Mouse (Mus musculus): Measurements from ENCODE around the gene Higd1a. TPM values are rescaled to one million over a fixed set of nuclear protein-coding genes. Genes with fewer than 3 reads are reported as not detected.

Gene Higd1a
- polyA plus RNA-seq, 1 experiment from 2014 or later, result 317 TPM

DNA sequence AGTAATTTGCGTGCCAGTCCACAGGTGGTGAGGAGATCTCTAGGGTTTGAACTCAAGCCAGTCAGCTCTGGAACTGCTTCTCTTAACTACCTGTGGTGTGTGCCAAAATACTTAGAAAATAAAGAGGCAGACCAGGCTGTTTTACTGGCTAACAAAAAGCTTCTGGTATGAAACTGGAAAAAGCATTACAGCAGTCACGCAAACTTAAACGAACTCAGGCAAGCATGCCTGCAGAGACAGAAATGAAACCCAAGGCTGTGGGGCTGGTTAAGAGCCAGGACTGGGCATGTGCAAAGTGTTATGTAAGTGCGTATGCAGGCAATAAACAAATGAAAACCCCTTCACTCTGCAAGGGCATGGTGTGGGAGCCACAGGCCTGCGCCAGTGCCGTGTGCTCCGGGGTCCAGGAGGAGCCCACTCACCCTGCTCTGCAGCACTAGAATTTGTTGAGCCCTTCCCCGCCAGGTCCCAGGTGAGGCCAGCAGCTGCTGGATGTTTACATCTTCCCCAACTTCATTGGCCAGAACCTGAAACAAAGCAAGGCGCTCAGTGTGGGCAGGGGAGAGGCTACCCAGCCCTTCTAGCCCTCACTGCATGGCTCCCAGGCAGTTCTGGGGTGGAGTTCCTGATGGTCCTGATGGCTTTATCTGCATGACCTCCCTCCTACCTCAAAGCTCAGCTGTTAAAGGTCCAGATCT is 38.9 kb downstream of the Higd1a start:
- 0 out of 2 replicates have a peak overlapping the region, but pooled peaks have one; percentile 3 for H3K27ac ChIP-seq (ENCODE audit: low read length)
- no peak overlapping the region for H3K4me2 ChIP-seq (ENCODE audit: low read depth, low read length)
- no peaks in the 10 kb centered on the region for H3K9me3 ChIP-seq (replicated peaks; ENCODE audit: control insufficient read depth, low read length)
- ATAC-seq (ENCODE audit: insufficient read depth, low FRiP score), result peak; percentile 17; the same call in 1 of the 2 replicates
- no peak overlapping the region for H3K4me3 ChIP-seq (replicated peaks; ENCODE audit: low read length)
- H3K27me3 ChIP-seq (ENCODE audit: control insufficient read depth, insufficient read depth, low read length), result no peaks in the 10 kb centered on the region
- H3K9ac ChIP-seq (ENCODE audit: low read length), result no peak overlapping the region
- H3K4me1 ChIP-seq (ENCODE audit: control insufficient read depth, insufficient read depth, low read length), result no peaks in the 10 kb centered on the region; the same call in 1 of the 2 replicates
- 44% methylated on average over 9 of the region's 9 CpGs for WGBS
- no peaks in the 10 kb centered on the region for H3K36me3 ChIP-seq (ENCODE audit: control insufficient read depth, insufficient read depth, low read length)

DNA sequence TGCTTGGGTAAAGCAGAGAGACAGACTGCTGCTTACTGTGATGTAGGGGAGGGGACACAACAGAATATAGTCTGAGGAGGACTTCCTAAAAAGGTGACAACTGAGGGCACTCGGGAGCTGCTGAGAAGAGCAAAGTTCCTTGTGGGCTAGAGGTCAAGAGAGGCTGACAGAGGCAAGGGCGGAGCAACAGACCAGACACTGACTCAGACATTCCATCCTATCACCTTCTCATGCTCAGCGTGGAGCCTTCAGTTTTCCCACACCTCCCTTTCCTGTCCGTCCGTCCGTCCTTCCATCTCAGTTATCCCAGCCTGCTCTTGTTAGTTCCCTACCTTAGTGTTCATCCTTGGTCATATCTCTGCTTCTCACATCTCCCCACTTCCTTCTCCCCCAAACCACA is 43.0 kb downstream of the Higd1a start:
- Histone ChIP-seq H3K36me3 (ENCODE audit: control insufficient read depth, insufficient read depth, low read length) (no peaks in the 10 kb centered on the region), H3K4me3 (replicated peaks; ENCODE audit: low read length) (no peak overlapping the region), H3K9ac (ENCODE audit: low read length) (no peak overlapping the region), H3K27ac (ENCODE audit: low read length) (no peak overlapping the region), H3K4me1 (ENCODE audit: control insufficient read depth, insufficient read depth, low read length) (peaks cover 3% of the 10 kb centered on the region), H3K27me3 (ENCODE audit: control insufficient read depth, insufficient read depth, low read length) (no peaks in the 10 kb centered on the region), H3K9me3 (replicated peaks; ENCODE audit: control insufficient read depth, low read length) (no peaks in the 10 kb centered on the region), H3K4me2 (ENCODE audit: low read depth, low read length) (no peak overlapping the region)
- WGBS, result 56% methylated on average over 6 of the region's 6 CpGs
- ATAC-seq (ENCODE audit: insufficient read depth, low FRiP score), result no peak

DNA sequence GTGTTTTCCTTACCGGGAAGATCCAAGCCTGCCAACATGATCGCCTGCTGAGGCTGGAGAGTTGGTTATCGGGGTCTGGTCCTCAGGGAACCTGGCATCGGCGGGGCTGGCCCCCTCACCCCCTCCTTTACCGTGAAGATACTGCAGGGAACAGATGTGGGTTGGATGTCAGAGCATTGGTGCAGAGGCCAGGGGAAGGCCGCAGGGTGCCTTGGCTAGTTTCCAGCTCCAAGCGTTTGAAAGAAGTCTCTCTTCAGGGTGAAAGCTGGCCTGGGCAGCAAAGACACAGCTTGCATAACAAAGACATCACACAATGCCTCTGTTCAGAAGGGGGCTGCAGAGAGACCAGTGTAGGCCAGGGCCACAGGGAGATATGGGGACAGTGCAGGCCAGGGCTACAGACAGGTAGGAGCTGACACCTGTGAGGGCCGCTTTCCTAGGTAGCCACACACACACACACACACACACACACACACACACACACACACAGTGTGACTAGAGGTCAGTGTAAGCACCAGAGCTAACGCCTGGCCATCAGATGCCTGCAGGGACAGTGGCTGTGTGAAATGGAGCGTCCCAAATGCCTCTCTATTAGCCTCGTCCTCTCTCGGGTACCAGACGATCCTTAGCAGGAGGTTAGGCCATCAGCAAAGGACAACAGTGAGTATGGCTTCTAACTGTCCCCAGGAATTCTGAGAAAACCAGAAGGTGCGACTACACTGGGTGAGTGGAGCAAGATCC is 47.9 kb downstream of the Higd1a start:
- Histone ChIP-seq H3K36me3 (ENCODE audit: control insufficient read depth, insufficient read depth, low read length) (no peaks in the 10 kb centered on the region), H3K9me3 (replicated peaks; ENCODE audit: control insufficient read depth, low read length) (no peaks in the 10 kb centered on the region), H3K4me1 (ENCODE audit: control insufficient read depth, insufficient read depth, low read length) (peaks cover 7% of the 10 kb centered on the region), H3K27ac (ENCODE audit: low read length) (no peak overlapping the region), H3K4me3 (replicated peaks; ENCODE audit: low read length) (no peak overlapping the region), H3K27me3 (ENCODE audit: control insufficient read depth, insufficient read depth, low read length) (no peaks in the 10 kb centered on the region), H3K9ac (ENCODE audit: low read length) (0 out of 2 replicates have a peak overlapping the region, but pooled peaks have one; percentile 2), H3K4me2 (ENCODE audit: low read depth, low read length) (peak overlapping the region; percentile 17; the same call in 1 of the 2 replicates)
- peak; percentile 44; the same call in 1 of the 2 replicates for ATAC-seq (ENCODE audit: insufficient read depth, low FRiP score)
- WGBS, result 40% methylated on average over 15 of the region's 15 CpGs

DNA sequence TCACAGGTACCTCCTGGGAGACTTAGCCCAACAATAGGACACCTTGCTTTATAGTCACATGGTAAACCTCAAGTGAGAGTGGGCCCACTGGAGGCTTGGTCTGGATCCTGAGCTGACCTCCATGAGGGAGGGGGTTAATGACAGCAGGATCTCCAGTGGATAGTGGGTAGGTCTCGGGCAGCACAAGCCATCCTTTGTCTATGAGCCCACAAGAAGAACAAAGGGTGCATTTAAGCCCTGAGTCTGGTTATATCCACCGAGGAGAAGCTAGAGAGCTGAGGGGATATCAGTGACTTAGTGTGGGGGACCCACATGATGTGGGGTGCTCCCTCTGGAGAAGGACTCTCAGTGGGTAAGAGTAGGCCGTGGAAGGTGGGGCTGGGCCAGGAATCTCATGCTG is 49.7 kb downstream of the Higd1a start:
- H3K36me3 ChIP-seq (ENCODE audit: control insufficient read depth, insufficient read depth, low read length), result no peaks in the 10 kb centered on the region
- H3K4me3 ChIP-seq (replicated peaks; ENCODE audit: low read length), result no peak overlapping the region
- H3K9me3 ChIP-seq (replicated peaks; ENCODE audit: control insufficient read depth, low read length), result no peaks in the 10 kb centered on the region
- no peaks in the 10 kb centered on the region for H3K27me3 ChIP-seq (ENCODE audit: control insufficient read depth, insufficient read depth, low read length)
- H3K4me2 ChIP-seq (ENCODE audit: low read depth, low read length), result no peak overlapping the region
- ATAC-seq (ENCODE audit: insufficient read depth, low FRiP score), result no peak
- 72% methylated on average over 3 of the region's 3 CpGs for WGBS
- no peak overlapping the region for H3K9ac ChIP-seq (ENCODE audit: low read length)
- H3K27ac ChIP-seq (ENCODE audit: low read length), result no peak overlapping the region
- H3K4me1 ChIP-seq (ENCODE audit: control insufficient read depth, insufficient read depth, low read length), result peaks cover 7% of the 10 kb centered on the region

DNA sequence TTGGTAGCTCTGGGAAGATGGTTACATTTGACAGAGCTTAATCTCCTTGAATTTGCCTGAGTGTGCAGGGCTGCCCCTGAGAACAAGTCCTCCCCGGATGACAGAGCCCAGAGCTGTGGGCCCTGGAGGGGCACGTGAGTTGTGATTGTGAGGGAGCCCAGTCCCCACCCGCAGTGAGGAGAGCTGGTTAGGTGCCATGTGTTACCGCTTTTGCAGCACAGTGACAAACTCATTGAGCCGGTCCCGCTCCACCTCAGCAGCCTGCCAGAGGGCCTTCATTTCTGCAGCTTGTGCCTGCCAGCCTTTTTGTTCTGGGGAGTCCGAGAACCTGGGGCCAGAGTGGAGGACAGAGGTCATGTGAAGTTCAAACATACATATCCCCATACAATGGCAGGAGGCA is 50.2 kb downstream of the Higd1a start:
- Histone ChIP-seq H3K9ac (ENCODE audit: low read length) (no peak overlapping the region), H3K4me1 (ENCODE audit: control insufficient read depth, insufficient read depth, low read length) (peaks cover 7% of the 10 kb centered on the region), H3K36me3 (ENCODE audit: control insufficient read depth, insufficient read depth, low read length) (no peaks in the 10 kb centered on the region), H3K9me3 (replicated peaks; ENCODE audit: control insufficient read depth, low read length) (no peaks in the 10 kb centered on the region), H3K4me3 (replicated peaks; ENCODE audit: low read length) (no peak overlapping the region), H3K27me3 (ENCODE audit: control insufficient read depth, insufficient read depth, low read length) (no peaks in the 10 kb centered on the region), H3K27ac (ENCODE audit: low read length) (no peak overlapping the region), H3K4me2 (ENCODE audit: low read depth, low read length) (no peak overlapping the region)
- no peak for ATAC-seq (ENCODE audit: insufficient read depth, low FRiP score)
- WGBS, result 61% methylated on average over 7 of the region's 7 CpGs

DNA sequence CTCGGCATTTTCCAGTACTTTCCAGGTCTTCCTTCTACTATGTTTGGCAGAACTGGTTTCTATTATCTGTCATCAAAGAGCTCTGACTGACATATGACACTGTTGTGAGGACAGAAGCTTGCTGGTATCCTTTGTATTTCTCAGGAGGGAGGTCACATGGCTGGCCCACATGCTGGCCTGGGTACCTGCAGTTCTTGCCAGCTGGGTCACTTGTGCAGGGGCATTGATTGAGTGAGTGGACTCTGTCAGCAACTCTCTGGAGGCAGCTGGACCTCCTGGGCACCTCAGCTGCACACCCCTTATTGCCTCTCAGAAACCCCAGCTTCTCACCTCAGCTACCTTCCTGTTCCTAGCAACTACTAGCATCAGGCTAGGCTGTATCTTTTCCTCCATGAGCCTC is 50.6 kb downstream of the Higd1a start:
- no peaks in the 10 kb centered on the region for H3K36me3 ChIP-seq (ENCODE audit: control insufficient read depth, insufficient read depth, low read length)
- H3K27me3 ChIP-seq (ENCODE audit: control insufficient read depth, insufficient read depth, low read length), result no peaks in the 10 kb centered on the region
- no peak overlapping the region for H3K4me2 ChIP-seq (ENCODE audit: low read depth, low read length)
- peaks cover 7% of the 10 kb centered on the region for H3K4me1 ChIP-seq (ENCODE audit: control insufficient read depth, insufficient read depth, low read length)
- H3K27ac ChIP-seq (ENCODE audit: low read length), result no peak overlapping the region
- ATAC-seq (ENCODE audit: insufficient read depth, low FRiP score), result no peak
- H3K9me3 ChIP-seq (replicated peaks; ENCODE audit: control insufficient read depth, low read length), result no peaks in the 10 kb centered on the region
- H3K4me3 ChIP-seq (replicated peaks; ENCODE audit: low read length), result no peak overlapping the region
- H3K9ac ChIP-seq (ENCODE audit: low read length), result no peak overlapping the region
- WGBS, result 61% methylated on average over 1 of the region's 1 CpGs

DNA sequence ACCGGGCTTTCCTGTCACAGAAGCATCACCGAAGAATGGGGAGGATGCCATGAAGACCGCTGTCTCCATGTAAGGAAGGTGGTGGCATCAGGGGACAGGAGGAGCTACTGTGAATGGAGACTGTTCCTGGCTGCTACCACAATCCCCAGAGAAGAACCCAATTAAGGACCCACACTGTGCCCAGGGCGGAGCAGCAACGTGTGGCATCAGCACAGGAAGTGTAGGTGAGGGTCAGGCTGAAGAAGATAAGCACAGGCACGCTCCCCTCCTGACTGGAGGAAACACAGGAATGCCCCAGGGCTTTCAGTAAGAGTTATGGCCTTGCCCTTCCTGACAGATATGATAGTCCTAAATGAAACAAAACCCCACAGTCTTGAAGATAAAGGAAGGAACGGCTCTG is 55.4 kb downstream of the Higd1a start:
- H3K27me3 ChIP-seq (ENCODE audit: control insufficient read depth, insufficient read depth, low read length), result no peaks in the 10 kb centered on the region
- H3K36me3 ChIP-seq (ENCODE audit: control insufficient read depth, insufficient read depth, low read length), result no peaks in the 10 kb centered on the region
- no peaks in the 10 kb centered on the region for H3K9me3 ChIP-seq (replicated peaks; ENCODE audit: control insufficient read depth, low read length)
- 46% methylated on average over 7 of the region's 7 CpGs for WGBS
- H3K4me3 ChIP-seq (replicated peaks; ENCODE audit: low read length), result no peak overlapping the region
- H3K4me2 ChIP-seq (ENCODE audit: low read depth, low read length), result no peak overlapping the region
- no peak for ATAC-seq (ENCODE audit: insufficient read depth, low FRiP score)
- no peak overlapping the region for H3K9ac ChIP-seq (ENCODE audit: low read length)
- H3K4me1 ChIP-seq (ENCODE audit: control insufficient read depth, insufficient read depth, low read length), result peaks cover 10% of the 10 kb centered on the region; the same call in 1 of the 2 replicates
- H3K27ac ChIP-seq (ENCODE audit: low read length), result no peak overlapping the region

DNA sequence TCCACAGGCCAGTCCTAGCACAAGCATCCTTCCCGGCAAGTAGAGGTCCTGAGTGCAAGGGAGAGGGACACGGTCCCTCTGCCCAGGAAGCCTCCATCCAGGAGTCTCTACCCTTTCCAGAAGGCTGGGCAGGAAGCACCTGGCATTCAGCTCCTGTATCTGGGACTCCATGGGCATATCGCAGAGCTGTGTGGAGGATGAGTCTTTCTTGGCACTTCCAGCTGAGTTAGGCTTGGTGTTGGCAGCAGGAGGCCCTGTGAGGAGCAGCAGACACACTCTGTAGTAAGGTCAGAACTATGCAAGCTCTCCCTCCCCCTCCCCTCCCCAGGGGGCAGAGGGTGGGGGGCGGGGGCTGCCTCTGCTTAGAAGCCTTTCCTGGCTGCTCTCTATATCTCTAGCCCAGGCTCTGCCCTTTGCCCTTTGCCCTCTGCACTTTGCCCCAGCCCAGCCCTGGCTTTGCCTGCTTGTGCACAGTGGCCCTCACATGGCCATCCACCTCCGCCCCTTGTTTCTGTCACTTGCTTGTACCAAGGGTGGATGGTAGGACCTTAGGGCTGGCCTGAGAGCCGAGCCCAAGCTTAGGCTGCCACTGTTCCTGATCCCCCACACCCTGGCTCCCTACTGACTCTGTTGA is 59.2 kb downstream of the Higd1a start:
- Histone ChIP-seq H3K4me1 (ENCODE audit: control insufficient read depth, insufficient read depth, low read length) (peaks cover 10% of the 10 kb centered on the region; the same call in 1 of the 2 replicates), H3K4me2 (ENCODE audit: low read depth, low read length) (no peak overlapping the region), H3K36me3 (ENCODE audit: control insufficient read depth, insufficient read depth, low read length) (no peaks in the 10 kb centered on the region), H3K9ac (ENCODE audit: low read length) (no peak overlapping the region), H3K27me3 (ENCODE audit: control insufficient read depth, insufficient read depth, low read length) (no peaks in the 10 kb centered on the region), H3K4me3 (replicated peaks; ENCODE audit: low read length) (no peak overlapping the region), H3K9me3 (replicated peaks; ENCODE audit: control insufficient read depth, low read length) (no peaks in the 10 kb centered on the region), H3K27ac (ENCODE audit: low read length) (no peak overlapping the region)
- no peak for ATAC-seq (ENCODE audit: insufficient read depth, low FRiP score)
- 39% methylated on average over 6 of the region's 6 CpGs for WGBS
